Mouse (Mus musculus) CH12.LX (cell line): ENCODE data around the gene Znhit2. TPM values are rescaled to one million over a fixed set of nuclear protein-coding genes. Genes with fewer than 3 reads are reported as not detected.

ENCODE experiments used
- DNase-seq: peaks from one replicate; pipeline ENCODE4 v3.0.0-alpha.2; 2013; ENCODE audit errors: extremely low read depth
- H3K27ac ChIP-seq: 2 replicates; pipeline ENCODE4 v1.5.1; 2012; ENCODE audit warnings: low read depth, mild to moderate bottlenecking, control low read depth, moderate library complexity; ENCODE audit not compliant: insufficient read depth
- H3K27me3 ChIP-seq: replicated peaks from 2 replicates; pipeline ENCODE3; 2012; ENCODE audit warnings: inconsistent platforms
- H3K36me3 ChIP-seq, 2 experiments: replicated peaks in 1 of 2; 2 replicates each; pipeline versions ENCODE3 to v1.6.1; 2012; ENCODE audit warnings: inconsistent platforms in 1 of 2, low read length in 1 of 2, mild to moderate bottlenecking in 1 of 2, mixed read lengths in 1 of 2, moderate library complexity in 1 of 2; ENCODE audit not compliant: control insufficient read depth in 1 of 2, insufficient read depth in 1 of 2
- H3K4me1 ChIP-seq, 2 experiments: 2 replicates each; pipeline ENCODE4 v1.6.1; 2012; ENCODE audit warnings: inconsistent platforms in 1 of 2, moderate library complexity in 1 of 2; ENCODE audit not compliant: insufficient read depth in 2 of 2, control insufficient read depth in 1 of 2
- H3K4me2 ChIP-seq: 2 replicates; pipeline ENCODE4 v1.6.1; 2012; ENCODE audit warnings: low read depth, mild to moderate bottlenecking, control low read depth; ENCODE audit not compliant: poor library complexity, insufficient read depth, severe bottlenecking
- H3K4me3 ChIP-seq, 3 experiments: fragments of 150-350 bp in 1 of 3; sonication (generic) in 1 of 3; replicated peaks in 1 of 3; 2 replicates each; pipeline versions ENCODE3 to v1.5.1; 2011 to 2012; ENCODE audit warnings: low read depth in 2 of 3, low read length in 2 of 3, mild to moderate bottlenecking in 2 of 3, moderate library complexity in 2 of 3, control low read depth in 1 of 3, improper control_type of control experiment in 1 of 3, inconsistent platforms in 1 of 3, mixed read lengths in 1 of 3; ENCODE audit not compliant: poor library complexity in 1 of 3
- H3K79me2 ChIP-seq: replicated peaks from 2 replicates; pipeline ENCODE4 v1.6.1; 2012; ENCODE audit warnings: mild to moderate bottlenecking, moderate library complexity; ENCODE audit not compliant: control insufficient read depth, poor library complexity, insufficient read depth, severe bottlenecking; ENCODE audit errors: extremely low read depth
- H3K9ac ChIP-seq: 2 replicates; pipeline ENCODE4 v1.6.1; 2012; ENCODE audit warnings: low read depth, mild to moderate bottlenecking, control low read depth, moderate library complexity; ENCODE audit not compliant: insufficient read depth
- H3K9me3 ChIP-seq: replicated peaks from 2 replicates; pipeline ENCODE3; 2012; ENCODE audit warnings: low read length, inconsistent platforms, mixed read lengths
- BHLHE40 ChIP-seq: IDR thresholded peaks from 2 replicates; pipeline ENCODE4 v1.6.1; 2011; ENCODE audit warnings: mild to moderate bottlenecking, low read depth, low read length, improper control_type of control experiment
- CHD1 ChIP-seq: IDR thresholded peaks from 2 replicates; pipeline ENCODE4 v1.6.1; 2012; ENCODE audit warnings: low read depth, low read length, improper control_type of control experiment, inconsistent platforms
- CHD2 ChIP-seq: IDR thresholded peaks from 2 replicates; pipeline ENCODE4 v1.6.1; 2011; ENCODE audit warnings: low read length, improper control_type of control experiment
- CTCF ChIP-seq, 2 experiments: IDR thresholded peaks in 1 of 2; conservative IDR thresholded peaks in 1 of 2; 2 replicates each; pipeline ENCODE4 v1.5.1; 2011 to 2012; ENCODE audit warnings: low read depth in 2 of 2, low read length in 2 of 2, improper control_type of control experiment in 1 of 2, inconsistent platforms in 1 of 2, mild to moderate bottlenecking in 1 of 2, moderate library complexity in 1 of 2
- E2F4 ChIP-seq: IDR thresholded peaks from 2 replicates; pipeline ENCODE4 v1.6.1; 2011; ENCODE audit warnings: low read depth, low read length, improper control_type of control experiment; ENCODE audit not compliant: insufficient replicate concordance
- ELF1 ChIP-seq: IDR thresholded peaks from 2 replicates; pipeline ENCODE4 v1.6.1; 2014; ENCODE audit warnings: low read depth, mild to moderate bottlenecking, inconsistent platforms, low read length, improper control_type of control experiment
- EP300 ChIP-seq: IDR thresholded peaks from 2 replicates; pipeline ENCODE4 v1.6.1; 2011; ENCODE audit warnings: low read length, improper control_type of control experiment
- ETS1 ChIP-seq: conservative IDR thresholded peaks from 2 replicates; pipeline ENCODE4 v1.6.1; 2012; ENCODE audit warnings: low read depth, mild to moderate bottlenecking, inconsistent platforms, low read length, improper control_type of control experiment, moderate library complexity
- HCFC1 ChIP-seq: IDR thresholded peaks from 2 replicates; pipeline ENCODE4 v1.6.1; 2012; ENCODE audit warnings: low read depth, mild to moderate bottlenecking, inconsistent platforms, low read length, improper control_type of control experiment
- IRF4 ChIP-seq: IDR thresholded peaks from 2 replicates; pipeline ENCODE4 v1.6.1; 2014; ENCODE audit warnings: low read depth, mild to moderate bottlenecking, inconsistent platforms, low read length, improper control_type of control experiment
- JUN ChIP-seq: IDR thresholded peaks from 2 replicates; pipeline ENCODE4 v1.6.1; 2011; ENCODE audit warnings: low read depth, mild to moderate bottlenecking, low read length, improper control_type of control experiment, moderate library complexity; ENCODE audit not compliant: insufficient read depth
- MAFK ChIP-seq: IDR thresholded peaks from 2 replicates; pipeline ENCODE4 v1.6.1; 2011; ENCODE audit warnings: low read length, improper control_type of control experiment; ENCODE audit not compliant: insufficient replicate concordance
- MAX ChIP-seq: IDR thresholded peaks from 2 replicates; pipeline ENCODE4 v1.6.1; 2011; ENCODE audit warnings: low read length, improper control_type of control experiment
- MEF2A ChIP-seq: IDR thresholded peaks from 2 replicates; pipeline ENCODE4 v1.6.1; 2014; ENCODE audit warnings: low read depth, mild to moderate bottlenecking, inconsistent platforms, low read length, improper control_type of control experiment, borderline replicate concordance
- MXI1 ChIP-seq: IDR thresholded peaks from 2 replicates; pipeline ENCODE4 v1.6.1; 2011; ENCODE audit warnings: mild to moderate bottlenecking, low read depth, low read length, improper control_type of control experiment
- MYC ChIP-seq: IDR thresholded peaks from 2 replicates; pipeline ENCODE4 v1.6.1; 2011; ENCODE audit warnings: low read depth, mild to moderate bottlenecking, improper control_type of control experiment, low read length
- NELFE ChIP-seq: IDR thresholded peaks from 2 replicates; pipeline ENCODE4 v1.6.1; 2011; ENCODE audit warnings: low read depth, low read length, improper control_type of control experiment
- NRF1 ChIP-seq: IDR thresholded peaks from 2 replicates; pipeline ENCODE4 v1.6.1; 2014; ENCODE audit warnings: low read depth, mild to moderate bottlenecking, inconsistent platforms, low read length, improper control_type of control experiment, moderate library complexity
- POLR2A ChIP-seq: IDR thresholded peaks from 2 replicates; pipeline ENCODE4 v1.6.1; 2011; ENCODE audit warnings: low read depth, mild to moderate bottlenecking, improper control_type of control experiment, low read length
- POLR2AphosphoS2 ChIP-seq: IDR thresholded peaks from 2 replicates; pipeline ENCODE4 v1.6.1; 2011; ENCODE audit warnings: low read depth, low read length, improper control_type of control experiment
- RAD21 ChIP-seq: IDR thresholded peaks from 2 replicates; pipeline ENCODE4 v1.6.1; 2011; ENCODE audit warnings: low read depth, mild to moderate bottlenecking, low read length, improper control_type of control experiment, moderate library complexity
- RCOR1 ChIP-seq: conservative IDR thresholded peaks from 2 replicates; pipeline ENCODE4 v1.6.1; 2012; ENCODE audit warnings: low read depth, mild to moderate bottlenecking, inconsistent platforms, low read length, improper control_type of control experiment
- SIN3A ChIP-seq: IDR thresholded peaks from 2 replicates; pipeline ENCODE4 v1.6.1; 2012; ENCODE audit warnings: low read length, improper control_type of control experiment, inconsistent platforms
- SMC3 ChIP-seq: IDR thresholded peaks from 2 replicates; pipeline ENCODE4 v1.6.1; 2011; ENCODE audit warnings: low read depth, low read length, improper control_type of control experiment
- TBP ChIP-seq: conservative IDR thresholded peaks from 2 replicates; pipeline ENCODE4 v1.6.1; 2011; ENCODE audit warnings: low read depth, low read length, improper control_type of control experiment
- TCF12 ChIP-seq: IDR thresholded peaks from 2 replicates; pipeline ENCODE4 v1.6.1; 2014; ENCODE audit warnings: low read depth, mild to moderate bottlenecking, inconsistent platforms, low read length, improper control_type of control experiment
- USF1 ChIP-seq: IDR thresholded peaks from 2 replicates; pipeline ENCODE4 v1.6.1; 2014; ENCODE audit warnings: low read depth, mild to moderate bottlenecking, inconsistent platforms, low read length, improper control_type of control experiment
- USF2 ChIP-seq: conservative IDR thresholded peaks from 2 replicates; pipeline ENCODE4 v1.6.1; 2011; ENCODE audit warnings: low read depth, low read length, improper control_type of control experiment
- ZC3H11A ChIP-seq: IDR thresholded peaks from 2 replicates; pipeline ENCODE4 v1.6.1; 2012; ENCODE audit warnings: low read depth, mild to moderate bottlenecking, inconsistent platforms, low read length, improper control_type of control experiment
- ZKSCAN1 ChIP-seq: IDR thresholded peaks from 2 replicates; pipeline ENCODE4 v1.6.1; 2012; ENCODE audit warnings: low read depth, inconsistent platforms, low read length, improper control_type of control experiment, borderline replicate concordance
- ZMIZ1 ChIP-seq: IDR thresholded peaks from 2 replicates; pipeline ENCODE4 v1.6.1; 2012; ENCODE audit warnings: low read depth, mild to moderate bottlenecking, inconsistent platforms, low read length, improper control_type of control experiment
- dilution Hi-C: fragments of 300-500 bp; cut with MboI; formaldehyde crosslinking; loops from 2 replicates; pipeline ENCODE4 v1.14.3; 2020; ENCODE audit warnings: low sequenced_read_pairs; ENCODE audit not compliant: extremely low pct_unique_long_range_greater_than_20kb, extremely low pct_ligation_motif_present
- in situ Hi-C: fragments of 300-500 bp; cut with MboI; formaldehyde crosslinking; loops from 3 replicates; pipeline ENCODE4 v1.14.3; 2019; ENCODE audit warnings: low sequenced_read_pairs, low pct_ligation_motif_present, low pct_unique_long_range_greater_than_20kb, mixed read lengths
- polyA plus RNA-seq: library from polyadenylated mRNA; unstranded; fragments of >175 nt; gene quantifications from 2 replicates; pipeline ENCODE4 v1.2.1, GENCODE M21; 2012; ENCODE audit warnings: low read depth; ENCODE audit not compliant: insufficient read length
- total RNA-seq, 2 experiments: library from RNA; depleted of rRNA; stranded (reverse); fragments of 300-350 nt in 1 of 2; fragments of >200 nt in 1 of 2; gene quantifications; 2 replicates each; pipeline ENCODE4 v1.2.3; 2012 to 2014

The Znhit2 gene
- total and polyA plus RNA-seq, 3 experiments = 20.1 to 29.2 (median 22.6) TPM

DNA sequence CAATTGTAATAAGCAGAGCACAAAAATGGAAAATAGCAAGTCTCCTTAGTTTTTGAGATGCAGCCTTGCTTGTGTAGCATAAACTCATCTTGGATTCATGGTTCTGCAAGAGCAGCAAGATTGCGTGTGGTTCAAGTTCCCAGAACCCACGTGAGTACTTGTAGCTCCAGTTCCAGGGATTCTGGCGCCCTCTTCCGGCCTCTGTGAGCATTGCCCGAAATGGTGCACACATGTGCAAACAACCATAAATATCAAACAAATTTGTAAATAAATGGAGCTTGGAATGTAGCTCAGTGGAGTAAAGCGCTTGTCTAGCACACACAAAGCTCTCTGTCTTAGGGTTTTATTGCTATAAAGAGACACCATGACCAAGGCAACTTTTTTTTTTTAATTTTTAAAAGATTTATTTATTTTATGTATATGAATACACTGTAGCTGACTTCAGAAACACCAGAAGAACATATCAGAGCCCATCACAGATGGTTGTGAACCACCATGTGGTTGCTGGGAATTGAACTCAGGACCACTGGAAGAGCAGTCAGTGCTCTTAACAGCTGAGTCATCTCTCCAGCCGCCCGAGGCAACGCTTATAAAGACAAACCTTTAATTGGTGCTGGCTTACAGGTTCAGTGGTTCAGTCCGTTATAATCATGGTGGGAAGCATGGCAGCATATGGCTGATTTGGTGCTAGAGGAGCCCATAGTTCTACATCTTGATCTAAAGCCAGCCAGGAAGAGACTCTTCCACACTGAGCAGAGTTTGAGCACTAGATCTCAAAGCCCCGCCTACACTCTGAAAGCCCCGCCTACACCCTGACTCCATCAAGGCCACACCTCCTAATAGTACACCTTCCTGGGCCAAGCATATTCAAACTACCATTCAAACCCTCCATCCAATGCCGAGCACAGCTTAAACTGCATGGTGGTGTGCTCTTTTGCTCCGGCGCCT lies 42.6 kb upstream of the Znhit2 start:
- Histone ChIP-seq H3K9me3 (no peaks in the 10 kb centered on the region), H3K9ac (peak overlapping the region; percentile 32), H3K27ac (peak overlapping the region; percentile 27; the same call in 1 of the 2 replicates), H3K36me3 (peaks cover 0 to 3% of the 10 kb centered on the region in 2 experiments), H3K4me2 (peak overlapping the region; percentile 63), H3K4me3 (peak overlapping the region; percentile 52 to 54 (median 53)), H3K27me3 (no peaks in the 10 kb centered on the region), H3K4me1 (peaks cover 17 to 52% of the 10 kb centered on the region in 2 experiments), H3K79me2 (no peaks in the 10 kb centered on the region)
- dilution Hi-C loops (no loop called here), in situ Hi-C loops (loop anchor here (5.0 kb wide), 2 partner anchors 56 to 96 kb away; partner anchors contain the start of genes Cdc42ep2 and Pola2)
- TF ChIP-seq ZKSCAN1 (no peak), ETS1 (no peak), MAFK (peak; percentile 16; the same call in 1 of the 2 replicates), USF2 (peak; percentile 64), BHLHE40 (peak; percentile 95), ZC3H11A (no peak), JUN (no peak), MXI1 (peak; percentile 93), POLR2AphosphoS2 (peak; percentile 86), MYC (peak; percentile 98), HCFC1 (peak; percentile 26), SIN3A (peak; percentile 79), ZMIZ1 (peak; percentile 85), NELFE (peak; percentile 92), TBP (peak; percentile 89), SMC3 (peak; percentile 76), POLR2A (peak; percentile 85), NRF1 (0 out of 2 replicates have a peak, but pooled peaks have one; percentile 7), ELF1 (peak; percentile 40), E2F4 (no peak), CTCF (conservative IDR thresholded peaks at IDR 0.05 in 1 of 2, IDR thresholded peaks at IDR 0.05 in 1 of 2; ENCODE audit: low read depth in 2 of 2, low read length in 2 of 2) (peak; percentile 88 to 92), RAD21 (peak; percentile 84), EP300 (no peak), CHD2 (no peak), TCF12 (0 out of 2 replicates have a peak, but pooled peaks have one; percentile 4), MEF2A (0 out of 2 replicates have a peak, but pooled peaks have one; percentile 9), RCOR1 (peak; percentile 57; the same call in 1 of the 2 replicates), IRF4 (0 out of 2 replicates have a peak, but pooled peaks have one; percentile 21), MAX (peak; percentile 90), USF1 (peak; percentile 67), CHD1 (peak; percentile 55; the same call in 1 of the 2 replicates)
- peak; percentile 94 for DNase-seq
